Mouse (Mus musculus): ENCODE data around the gene Abca12. TPM values are rescaled to one million over a fixed set of nuclear protein-coding genes. Genes with fewer than 3 reads are reported as not detected.

The Abca12 gene
- polyA plus RNA-seq, 1 experiment from 2014 or later, result 0.09 TPM

DNA sequence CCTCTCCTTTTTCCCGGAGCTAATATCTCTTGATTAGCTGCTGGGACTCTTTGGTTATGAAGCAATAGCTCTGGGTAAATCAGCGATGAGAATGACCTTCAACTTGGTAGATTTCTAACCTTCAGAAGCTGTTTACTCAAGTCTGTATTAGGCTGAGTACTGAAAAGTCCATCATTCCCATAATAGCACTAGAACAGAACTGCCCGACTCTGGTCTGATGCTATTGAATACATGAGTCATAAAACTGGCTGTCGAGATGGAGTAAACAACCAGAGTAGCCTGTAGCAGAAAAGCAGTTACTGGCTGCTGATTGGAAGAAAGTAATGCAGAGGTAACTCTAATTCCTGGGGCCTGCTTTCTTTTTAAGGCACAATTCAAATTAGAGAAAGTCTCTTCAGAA lies 211.1 kb downstream of the Abca12 start:
- Histone ChIP-seq H3K9ac (ENCODE audit: low read length) (no peak overlapping the region), H3K36me3 (ENCODE audit: control insufficient read depth, insufficient read depth, low read length) (no peaks in the 10 kb centered on the region), H3K27ac (ENCODE audit: low read depth, low read length) (no peak overlapping the region), H3K9me3 (ENCODE audit: control insufficient read depth, low read length) (no peaks in the 10 kb centered on the region), H3K4me3 (ENCODE audit: low read depth, low read length) (no peak overlapping the region), H3K4me1 (ENCODE audit: control insufficient read depth, insufficient read depth, low read length) (no peaks in the 10 kb centered on the region), H3K4me2 (ENCODE audit: low read depth) (no peak overlapping the region), H3K27me3 (ENCODE audit: control insufficient read depth, insufficient read depth, low read length) (no peaks in the 10 kb centered on the region)
- WGBS, result 72% methylated on average over 4 of the region's 4 CpGs
- ATAC-seq (ENCODE audit: insufficient read depth, low FRiP score, low TSS enrichment) (no peak), DNase-seq (ENCODE audit: low spot score) (no peak)

GRCm38 (mm10) chr1:71196191-71196590 lies 218.5 kb downstream of the Abca12 start:
- H3K27me3 ChIP-seq (ENCODE audit: control insufficient read depth, insufficient read depth, low read length), result no peaks in the 10 kb centered on the region
- no peaks in the 10 kb centered on the region for H3K4me1 ChIP-seq (ENCODE audit: control insufficient read depth, insufficient read depth, low read length)
- H3K27ac ChIP-seq (ENCODE audit: low read depth, low read length), result no peak overlapping the region
- H3K4me3 ChIP-seq (ENCODE audit: low read depth, low read length), result no peak overlapping the region
- H3K4me2 ChIP-seq (ENCODE audit: low read depth), result no peak overlapping the region
- H3K9me3 ChIP-seq (ENCODE audit: control insufficient read depth, low read length), result no peaks in the 10 kb centered on the region
- no peak for DNase-seq (ENCODE audit: low spot score)
- WGBS, result 91% methylated on average over 6 of the region's 6 CpGs
- no peaks in the 10 kb centered on the region for H3K36me3 ChIP-seq (ENCODE audit: control insufficient read depth, insufficient read depth, low read length)
- ATAC-seq (ENCODE audit: insufficient read depth, low FRiP score, low TSS enrichment), result no peak
- H3K9ac ChIP-seq (ENCODE audit: low read length), result no peak overlapping the region

DNA sequence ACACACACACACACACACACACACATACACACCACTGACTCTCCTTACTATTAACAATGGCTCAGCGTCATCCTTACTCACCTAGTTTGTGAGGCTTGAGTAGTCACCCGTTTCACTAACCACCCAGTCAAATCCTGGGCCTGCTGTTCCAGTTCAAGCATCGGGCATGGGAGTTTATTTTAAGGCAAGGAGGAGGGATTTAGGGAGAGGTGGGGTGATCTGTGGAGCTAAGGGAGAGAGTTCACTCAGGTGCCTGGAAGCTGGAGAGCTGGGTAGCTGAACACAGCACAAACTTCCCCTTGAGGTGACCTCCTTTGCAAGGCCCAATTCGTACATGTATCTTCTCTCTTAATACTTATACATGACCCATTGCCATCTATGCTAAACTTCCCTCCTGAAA lies 219.4 kb downstream of the Abca12 start:
- Histone ChIP-seq H3K4me1 (ENCODE audit: control insufficient read depth, insufficient read depth, low read length) (no peaks in the 10 kb centered on the region), H3K9me3 (ENCODE audit: control insufficient read depth, low read length) (no peaks in the 10 kb centered on the region), H3K36me3 (ENCODE audit: control insufficient read depth, insufficient read depth, low read length) (no peaks in the 10 kb centered on the region), H3K4me3 (ENCODE audit: low read depth, low read length) (no peak overlapping the region), H3K27ac (ENCODE audit: low read depth, low read length) (no peak overlapping the region), H3K27me3 (ENCODE audit: control insufficient read depth, insufficient read depth, low read length) (no peaks in the 10 kb centered on the region), H3K9ac (ENCODE audit: low read length) (no peak overlapping the region), H3K4me2 (ENCODE audit: low read depth) (no peak overlapping the region)
- DNase-seq (ENCODE audit: low spot score) (no peak), ATAC-seq (ENCODE audit: insufficient read depth, low FRiP score, low TSS enrichment) (no peak)
- WGBS, result 91% methylated on average over 4 of the region's 4 CpGs

- Histone ChIP-seq H3K27me3 (ENCODE audit: control insufficient read depth, insufficient read depth, low read length) (no peaks in the 10 kb centered on the region), H3K4me3 (ENCODE audit: low read depth, low read length) (no peak overlapping the region), H3K9me3 (ENCODE audit: control insufficient read depth, low read length) (no peaks in the 10 kb centered on the region), H3K27ac (ENCODE audit: low read depth, low read length) (no peak overlapping the region), H3K4me2 (ENCODE audit: low read depth) (no peak overlapping the region), H3K36me3 (ENCODE audit: control insufficient read depth, insufficient read depth, low read length) (no peaks in the 10 kb centered on the region), H3K9ac (ENCODE audit: low read length) (no peak overlapping the region), H3K4me1 (ENCODE audit: control insufficient read depth, insufficient read depth, low read length) (no peaks in the 10 kb centered on the region)
- WGBS, result 65% methylated on average over 1 of the region's 1 CpGs
- no peak for ATAC-seq (ENCODE audit: insufficient read depth, low FRiP score, low TSS enrichment)
- DNase-seq (ENCODE audit: low spot score), result no peak
These were observed 220.8 kb downstream of the Abca12 start for GRCm38 (mm10) chr1:71193931-71194330.

Other genes with a start within 250 kb of the Abca12 start
- gene Atic, start 142.2 kb upstream of the Abca12 start, polyA plus RNA-seq (2014; fragmentation: Nextera tagmentation; extraction: Ambion mirVana), result 38.9 and 40.2 TPM in 2 replicates
- 88.1 and 92.1 TPM in 2 replicates for gene Fn1, start 238.3 kb upstream of the Abca12 start, polyA plus RNA-seq (2014; fragmentation: Nextera tagmentation; extraction: Ambion mirVana)